Mouse (Mus musculus): Measurements from ENCODE around the gene C2cd2l. TPM values are rescaled to one million over a fixed set of nuclear protein-coding genes. Genes with fewer than 3 reads are reported as not detected.
A peak's percentile ranks its signal among the peaks of the same experiment; 100 is the strongest.
"Not testable (repeated sequence)": the region's sequence is repeated elsewhere in the genome, so short reads cannot be mapped to it uniquely, and the experiment has no call there.

The C2cd2l gene
- total RNA-seq (2021): 10 to 100 TPM; 12.8 to 14.2 TPM
- long read RNA-seq, experiment 1, full-length matches to known transcripts: 2 of 8 reads
- long read RNA-seq, experiment 1, partial matches to known transcripts: 3 of 8 reads
- long read RNA-seq, experiment 1, other reads (novel, unspliced or antisense): 3 of 8 reads
- long read RNA-seq, experiment 2, full-length matches to known transcripts: 1 of 9 reads
- long read RNA-seq, experiment 2, partial matches to known transcripts: 5 of 9 reads
- long read RNA-seq, experiment 2, other reads (novel, unspliced or antisense): 3 of 9 reads

DNA sequence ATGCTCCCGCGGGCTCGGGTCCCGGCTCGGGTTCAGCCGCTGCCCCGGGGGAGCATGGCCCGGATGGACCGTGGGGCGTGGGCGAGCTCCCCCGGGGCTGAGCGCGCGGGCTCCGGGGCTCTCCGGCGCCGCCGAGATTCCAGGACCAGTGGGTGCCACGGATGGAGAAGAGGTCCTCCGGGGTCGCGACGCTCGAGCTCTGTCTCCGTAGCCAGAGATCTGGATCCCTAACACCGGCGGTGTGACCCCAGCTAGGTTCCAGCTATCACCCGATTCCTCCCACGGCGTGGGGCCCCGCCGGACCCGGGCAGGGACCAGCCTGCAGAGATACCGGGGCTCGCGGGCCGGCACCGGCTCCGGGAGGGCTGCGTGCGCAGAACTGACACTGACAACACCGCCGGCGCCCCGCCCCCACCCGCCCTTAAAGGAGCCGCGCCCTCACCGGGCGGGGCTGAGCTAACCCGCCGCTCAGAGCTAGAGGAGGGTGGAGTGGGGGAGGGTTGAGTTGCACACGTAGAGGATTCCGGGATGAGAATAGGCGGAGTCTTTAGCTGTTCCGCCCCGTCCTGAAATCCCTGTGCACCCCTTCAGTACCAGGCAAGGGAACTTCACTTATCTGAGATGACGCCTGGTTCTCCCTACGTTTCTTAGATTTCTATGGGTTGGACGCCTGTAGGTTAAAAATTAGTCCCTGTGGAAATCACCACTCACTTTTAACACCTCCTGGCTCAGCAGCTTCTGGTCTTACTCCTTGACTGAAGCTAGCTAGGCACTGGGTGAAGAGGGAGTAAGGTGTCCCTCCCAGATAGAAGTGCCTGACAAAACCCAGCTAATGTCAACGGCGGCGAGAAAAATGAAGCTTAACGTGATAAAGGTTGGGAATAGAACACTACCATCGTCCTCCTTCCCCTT lies at the start of gene C2cd2l:
Gene C2cd2l, minus strand, starts transcription at position 399 of the 912 bp plus-strand sequence.
- DNase-seq: peak; percentile 78 to 85
- intact Hi-C loops (cut with DNase I): loop anchor here (2.0 kb wide), 1 partner anchor 15 kb away; the partner anchor contains the start of gene Hinfp

GRCm38 (mm10) chr9:44364480-44364879 lies 44.4 kb upstream of the C2cd2l start:
- no peak for DNase-seq
- intact Hi-C loops (cut with DNase I): no loop called here

DNA sequence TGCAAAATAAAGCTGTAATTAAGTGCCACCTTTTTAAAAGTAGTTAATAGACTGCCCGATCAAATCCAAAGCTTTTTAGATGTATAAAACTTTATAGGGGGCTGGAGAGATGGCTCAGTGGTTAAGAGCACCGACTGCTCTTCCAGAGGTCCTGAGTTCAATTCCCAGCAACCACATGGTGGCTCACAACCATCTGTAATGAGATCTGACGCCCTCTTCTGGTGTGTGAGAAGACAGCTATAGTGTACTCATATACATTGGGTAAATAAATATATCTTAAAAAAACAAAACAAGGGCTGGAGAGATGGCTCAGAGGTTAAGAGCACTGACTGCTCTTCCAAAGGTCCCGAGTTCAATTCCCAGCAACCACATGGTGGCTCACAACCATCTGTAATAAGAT lies 41.8 kb upstream of the C2cd2l start:
- DNase-seq; intact Hi-C loops (cut with DNase I): not testable (repeated sequence)

GRCm38 (mm10) chr9:44361190-44361917 lies 41.3 kb upstream of the C2cd2l start, which contains the start of gene Vps11:
TSS of gene Vps11 (minus strand) at chr9:44361670.
- intact Hi-C loops (cut with DNase I): no loop called here
- peak; percentile 92 for DNase-seq

GRCm38 (mm10) chr9:44357207-44357606 lies 37.1 kb upstream of the C2cd2l start:
- intact Hi-C loops (cut with DNase I): no loop called here
- DNase-seq: no peak

GRCm38 (mm10) chr9:44353142-44353541 lies 33.1 kb upstream of the C2cd2l start:
- DNase-seq: no peak
- intact Hi-C loops (cut with DNase I): no loop called here

DNA sequence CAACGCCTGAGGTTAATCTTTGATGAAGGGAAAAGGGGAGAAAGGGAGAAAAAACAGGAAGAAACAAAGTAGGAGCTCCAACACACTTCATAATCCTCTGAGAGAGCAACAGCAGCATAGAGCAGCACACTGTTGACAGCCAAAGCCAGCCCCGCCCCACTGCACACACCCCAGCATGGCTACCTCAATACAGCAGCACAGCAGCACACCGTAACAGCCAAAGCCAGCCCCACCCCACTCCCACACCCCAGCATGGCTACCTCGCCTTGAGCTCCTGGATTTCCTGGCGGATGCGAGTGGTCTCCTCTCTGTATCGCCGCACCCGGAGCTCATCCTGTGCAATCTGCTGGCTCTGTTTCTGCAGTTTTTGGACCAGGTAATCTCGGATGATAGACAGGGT lies 32.3 kb upstream of the C2cd2l start:
- DNase-seq: no peak
- intact Hi-C loops (cut with DNase I): no loop called here

GRCm38 (mm10) chr9:44351396-44351795 lies 31.3 kb upstream of the C2cd2l start:
- intact Hi-C loops (cut with DNase I): no loop called here
- DNase-seq: no peak

GRCm38 (mm10) chr9:44348546-44348945 lies 28.5 kb upstream of the C2cd2l start:
- intact Hi-C loops (cut with DNase I): no loop called here
- DNase-seq: no peak

- DNase-seq: no peak
- intact Hi-C loops (cut with DNase I): no loop called here
Observed at GRCm38 (mm10) chr9:44347621-44348020, 27.5 kb upstream of the C2cd2l start.

DNA sequence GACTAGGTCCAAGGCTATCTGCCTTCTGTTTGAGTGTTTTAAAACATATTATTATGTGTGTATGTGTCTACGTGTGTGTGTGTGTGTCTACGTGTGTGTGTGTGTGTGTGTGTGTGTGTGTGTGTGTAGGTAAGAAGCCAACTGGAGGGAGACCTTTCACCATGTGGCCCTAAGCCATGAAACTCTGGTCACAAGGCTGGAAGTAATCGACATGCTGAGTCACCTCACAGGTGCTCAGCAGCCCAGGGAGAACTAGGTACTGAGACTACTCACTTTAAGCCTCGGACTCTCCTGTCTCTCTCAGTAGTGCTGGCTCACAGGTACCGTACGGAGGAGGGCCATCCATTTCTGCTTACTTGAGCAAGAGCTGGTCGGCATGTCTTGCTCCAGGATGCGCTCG lies 27.1 kb upstream of the C2cd2l start:
- no peak for DNase-seq
- intact Hi-C loops (cut with DNase I): no loop called here

DNA sequence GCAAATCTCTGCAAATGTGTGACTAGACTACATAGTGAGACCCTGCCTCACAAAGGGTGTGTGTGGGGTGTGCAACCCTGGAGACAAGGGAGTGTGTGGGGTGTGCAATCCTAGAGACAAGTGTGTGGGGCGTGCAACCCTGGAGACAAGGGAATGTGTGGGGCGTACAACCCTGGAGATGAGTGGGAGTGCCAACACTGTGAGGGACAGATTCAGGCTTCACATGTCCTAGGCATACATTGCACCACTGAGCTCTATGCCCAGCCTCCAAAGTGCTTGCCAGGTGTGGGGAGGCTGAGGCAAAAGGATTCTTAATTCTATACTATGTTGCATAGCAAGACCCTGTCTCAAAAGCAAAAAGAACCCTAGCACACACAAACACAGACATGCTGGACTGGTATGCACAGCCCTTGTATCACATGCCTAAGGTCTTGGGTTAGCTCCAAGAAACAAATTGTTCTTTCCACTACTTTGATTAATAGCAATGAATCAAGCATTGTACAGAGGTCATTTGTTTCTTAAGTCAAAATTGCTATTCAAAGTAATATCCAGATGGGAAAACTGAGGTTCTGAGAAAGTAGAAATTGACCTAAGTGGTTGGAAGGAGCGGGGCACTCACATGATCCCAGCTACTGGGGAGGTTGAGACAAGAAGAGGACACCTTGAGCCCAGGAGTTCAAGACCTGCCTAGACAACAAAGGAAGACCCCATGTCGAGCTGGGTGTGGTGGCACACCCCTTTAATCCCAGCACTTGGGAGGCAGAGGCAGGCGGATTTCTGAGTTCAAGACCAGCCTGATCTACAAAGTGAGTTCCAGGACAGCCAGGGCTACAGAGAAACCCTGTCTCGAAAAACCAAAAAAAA lies 25.7 kb upstream of the C2cd2l start:
- intact Hi-C loops (cut with DNase I): no loop called here
- no peak for DNase-seq

DNA sequence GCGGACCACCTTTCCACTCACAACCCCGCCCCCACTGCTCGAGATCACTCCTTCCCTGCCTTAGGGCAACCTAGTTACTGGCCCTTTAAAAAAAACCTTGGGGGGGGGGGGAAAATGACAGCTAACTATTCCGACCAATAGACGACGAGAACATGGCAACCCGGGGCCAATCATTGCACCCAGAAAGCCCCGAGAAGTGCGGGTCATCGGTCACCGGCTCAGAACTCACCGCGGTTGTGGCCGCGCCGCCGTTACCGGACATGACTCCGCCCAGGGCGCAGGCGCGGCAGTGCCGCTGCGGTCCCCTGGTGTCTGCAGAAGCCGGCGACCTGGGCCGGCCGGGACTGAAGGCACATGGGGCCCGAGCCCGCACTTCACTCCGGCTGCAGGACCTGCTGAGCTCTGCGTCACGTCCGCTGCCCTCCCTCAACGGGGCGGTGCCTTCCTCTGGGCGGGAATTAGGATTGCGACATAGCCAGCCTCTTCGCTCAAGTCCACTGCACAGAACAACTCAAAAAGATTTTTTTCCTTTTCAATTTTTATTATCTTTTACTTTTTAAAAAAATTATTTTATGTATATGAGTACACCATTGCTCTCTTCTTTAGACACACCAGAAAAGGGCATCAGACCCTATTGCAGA lies 23.8 kb upstream of the C2cd2l start, which contains the start of gene Hmbs:
Gene Hmbs, minus strand, starts transcription at position 448 of the 641 bp plus-strand sequence.
- intact Hi-C loops (cut with DNase I): loop anchor here (5.0 kb wide), 1 partner anchor 37 kb away; the partner anchor contains the start of gene Hinfp
- peak; percentile 86 to 93 for DNase-seq

- no peak for DNase-seq
- intact Hi-C loops (cut with DNase I): loop anchor here (5.0 kb wide), 1 partner anchor 36 kb away; the partner anchor contains the start of gene Hinfp
Observed at GRCm38 (mm10) chr9:44343290-44343689, 23.2 kb upstream of the C2cd2l start.

DNA sequence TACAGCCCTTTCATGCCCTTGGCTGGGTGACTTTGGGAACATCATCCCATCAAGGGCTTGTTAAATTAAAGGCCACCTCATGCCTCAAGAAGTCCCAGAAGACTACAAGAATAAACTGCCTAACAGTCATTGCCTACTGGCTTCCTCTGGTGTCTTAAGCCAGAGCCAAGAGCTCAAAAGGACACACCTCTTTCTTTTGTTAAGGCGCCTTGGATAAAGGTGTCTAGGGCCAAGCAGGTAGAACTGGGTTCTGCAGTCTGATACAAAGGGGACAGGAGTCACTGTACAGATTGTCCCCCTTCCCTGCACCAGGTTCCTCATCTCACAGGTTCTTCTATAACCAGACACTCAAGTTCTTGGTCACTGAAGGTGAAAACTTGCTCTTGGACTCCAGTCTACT lies 22.5 kb upstream of the C2cd2l start:
- DNase-seq: no peak
- intact Hi-C loops (cut with DNase I): loop anchor here (5.0 kb wide), 1 partner anchor 35 kb away; the partner anchor contains the start of gene Hinfp

- intact Hi-C loops (cut with DNase I): loop anchor here (5.0 kb wide), 1 partner anchor 35 kb away; the partner anchor contains the start of gene Hinfp
- no peak for DNase-seq
Observed at GRCm38 (mm10) chr9:44342173-44342572, 22.1 kb upstream of the C2cd2l start.

- no peak for DNase-seq
Observed at GRCm38 (mm10) chr9:44341487-44341886, 21.4 kb upstream of the C2cd2l start.

GRCm38 (mm10) chr9:44338574-44338973 lies 18.5 kb upstream of the C2cd2l start:
- intact Hi-C loops (cut with DNase I): loop anchor here (5.0 kb wide), 1 partner anchor 49 kb away; no protein-coding TSS in a partner anchor
- DNase-seq: no peak

More at GRCm38 (mm10) chr9:44341487-44341886, 21.4 kb upstream of the C2cd2l start:
- intact Hi-C loops (cut with DNase I): loop anchor here (5.0 kb wide), 1 partner anchor 34 kb away; the partner anchor contains the start of gene Hinfp
